Mouse (Mus musculus) embryonic stem cell, embryonic (primary cell): ENCODE data around the gene Gabrb1.

ENCODE experiments used
- CTCF ChIA-PET, 4 experiments: fragments of 300-600 bp in 2 of 4; fragments of 350-600 bp in 2 of 4; sonication (Branson Sonifier 250); formaldehyde crosslinking; loops; one replicate each; lab custom pipeline; 2022; ENCODE audit warnings: inconsistent platforms in 2 of 4; lab: Charles Lee
- POLR2A ChIA-PET, 4 experiments: fragments of 300-600 bp in 2 of 4; fragments of 350-600 bp in 2 of 4; sonication (Branson Sonifier 250); formaldehyde crosslinking; loops; one replicate each; lab custom pipeline; 2022; ENCODE audit warnings: antibody characterized with exemption in 4 of 4, inconsistent platforms in 1 of 4; lab: Charles Lee

Gene Gabrb1

DNA sequence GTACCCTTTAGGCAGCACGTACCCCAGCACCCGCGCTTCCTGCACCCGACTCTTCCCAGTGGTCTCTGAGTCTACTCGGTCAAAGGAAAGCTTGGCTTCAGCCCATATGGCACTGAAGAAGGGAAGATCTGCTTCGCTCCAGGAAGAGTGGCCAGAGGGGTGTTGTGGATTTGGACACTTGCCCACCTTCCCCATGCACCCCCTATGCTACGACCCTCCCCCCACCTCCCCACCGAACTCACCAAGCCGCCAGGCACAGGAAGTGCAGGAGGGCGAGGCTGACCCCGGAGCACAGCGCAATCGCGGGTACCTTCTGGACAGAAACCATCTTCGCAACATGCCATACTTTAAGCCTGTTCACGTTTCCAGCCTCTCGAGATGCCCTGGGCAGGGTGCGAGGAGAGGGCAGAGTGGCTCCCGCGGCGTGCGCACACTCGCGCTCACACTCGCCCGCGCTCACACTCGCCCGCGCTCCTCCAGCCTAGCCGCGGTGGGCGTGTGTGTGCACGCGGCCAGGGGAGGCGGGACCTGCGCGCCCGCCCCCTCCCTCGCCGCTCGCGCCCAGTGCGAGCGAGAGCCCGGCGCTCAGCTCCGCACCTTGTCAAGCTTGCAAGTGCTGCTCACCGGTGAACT, at the start of gene Gabrb1:
Gabrb1 (plus strand) TSS at position 632 of the 633 bp plus-strand sequence.
- CTCF ChIA-PET: no interaction called here
- POLR2A ChIA-PET: interaction anchor here in 1 of 4 experiments (0.6 kb wide), 1 partner anchor 488 kb away, joined by 3 read pairs; no protein-coding TSS in a partner anchor

DNA sequence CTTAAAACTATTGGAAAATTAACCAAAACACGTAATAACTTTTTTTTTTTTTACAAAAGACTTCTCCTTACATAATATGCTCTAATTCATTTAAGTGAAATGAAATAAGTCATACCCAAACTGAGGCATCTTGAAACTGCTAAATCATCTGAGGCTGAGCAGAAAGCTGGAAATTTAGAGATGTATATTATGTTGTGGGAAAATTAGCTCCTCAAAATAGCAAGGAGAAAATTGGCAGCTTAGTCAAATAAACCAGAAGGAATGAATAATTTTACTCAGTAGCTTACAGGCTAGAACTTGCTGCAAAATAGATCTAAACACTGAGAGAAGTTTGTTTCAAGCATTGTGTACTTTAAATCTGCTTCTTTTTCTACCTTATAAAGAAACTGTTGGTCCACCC, 49.2 kb upstream of the Gabrb1 start:
- POLR2A ChIA-PET: no interaction called here
- CTCF ChIA-PET: no interaction called here

GRCm38 (mm10) chr5:71614311-71614710, 43.6 kb upstream of the Gabrb1 start:
- POLR2A ChIA-PET: no interaction called here
- CTCF ChIA-PET: interaction anchor here in 1 of 4 experiments (0.8 kb wide), 1 partner anchor 587 kb away, joined by 3 read pairs; no protein-coding TSS in a partner anchor

DNA sequence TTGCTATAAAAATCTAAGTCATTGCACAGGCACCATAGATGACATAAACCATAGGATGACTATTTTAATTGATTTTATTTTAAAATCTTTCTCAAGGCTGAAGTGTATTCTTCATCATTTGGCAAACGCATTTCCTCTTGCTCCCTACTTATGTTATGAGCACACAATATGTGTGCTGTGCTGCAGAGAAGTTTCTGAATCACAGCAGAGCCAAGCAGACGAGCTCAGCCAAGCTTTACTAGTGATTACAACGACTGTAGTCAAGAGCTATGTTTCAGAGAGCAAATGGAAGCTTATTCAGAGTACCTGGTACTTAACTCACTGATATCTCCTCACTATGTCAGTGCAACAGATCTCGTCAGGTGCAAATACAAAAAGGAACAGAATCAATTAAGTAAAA, 41.2 kb upstream of the Gabrb1 start:
- POLR2A ChIA-PET: no interaction called here

GRCm38 (mm10) chr5:71627820-71628219, 30.1 kb upstream of the Gabrb1 start:
- POLR2A ChIA-PET: no interaction called here
- CTCF ChIA-PET: no interaction called here

More for the DNA sequence above, 41.2 kb upstream of the Gabrb1 start:
- CTCF ChIA-PET: no interaction called here

GRCm38 (mm10) chr5:71639804-71640203, 18.1 kb upstream of the Gabrb1 start:
- POLR2A ChIA-PET: interaction anchor here in 1 of 4 experiments (0.5 to 0.7 kb wide), 2 partner anchors 59 to 1835 kb away, joined by 3 read pairs; no protein-coding TSS in a partner anchor
- CTCF ChIA-PET: interaction anchor here in 1 of 4 experiments (0.5 kb wide), 1 partner anchor 84 kb away, joined by 5 read pairs; no protein-coding TSS in a partner anchor

DNA sequence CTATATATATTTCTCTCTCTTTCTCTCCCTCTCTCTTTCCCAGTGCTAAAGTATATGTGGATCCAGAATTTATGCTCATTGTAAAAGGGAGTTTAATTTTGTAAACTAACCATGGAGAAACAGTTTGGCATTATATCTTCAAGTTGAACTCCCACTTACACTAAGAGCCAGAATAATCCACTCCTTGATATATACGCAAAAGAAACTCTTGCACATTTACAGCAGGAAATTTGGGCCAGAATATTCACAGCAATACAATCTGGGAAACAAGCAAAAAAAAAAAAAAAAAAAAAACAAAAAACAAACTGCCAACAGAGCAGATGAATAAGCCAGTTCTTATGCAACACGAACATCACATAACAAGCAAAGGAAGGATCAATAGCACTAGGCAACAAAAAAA, 9.8 kb upstream of the Gabrb1 start:
- CTCF ChIA-PET: no interaction called here

GRCm38 (mm10) chr5:71654056-71654455, 3.9 kb upstream of the Gabrb1 start:
- CTCF ChIA-PET: no interaction called here
- POLR2A ChIA-PET: no interaction called here

More for the DNA sequence above, 9.8 kb upstream of the Gabrb1 start:
- POLR2A ChIA-PET: no interaction called here

DNA sequence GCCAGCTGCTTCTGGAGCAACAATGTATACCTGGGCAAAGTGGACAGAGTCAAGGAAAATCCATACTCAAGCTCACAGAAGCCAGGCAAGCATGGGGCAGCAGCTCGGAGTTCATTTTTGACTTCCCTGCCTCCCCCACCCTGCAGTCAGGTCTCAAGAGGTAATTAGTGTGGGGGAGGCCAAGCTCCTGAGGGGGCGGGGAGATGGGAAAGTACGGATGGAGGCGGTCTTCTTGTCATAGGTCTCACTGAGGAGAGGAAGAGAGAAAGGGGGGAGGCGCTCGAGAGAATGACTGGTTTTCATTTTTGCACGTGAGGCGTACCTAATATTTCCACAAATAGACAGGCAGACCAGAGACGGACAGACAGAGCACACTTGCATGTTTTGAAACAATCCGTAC, 1.1 kb upstream of the Gabrb1 start:
- CTCF ChIA-PET: no interaction called here

GRCm38 (mm10) chr5:71658115-71658497, 193 bp downstream of the Gabrb1 start, which contains the start of gene Gabra4:
Gabra4 (minus strand) TSS chr5:71658308.
- ChIA-PET POLR2A (no interaction called here), CTCF (no interaction called here)

More for the DNA sequence above, 1.1 kb upstream of the Gabrb1 start:
- POLR2A ChIA-PET: interaction anchor here in 1 of 4 experiments (0.6 kb wide), 1 partner anchor 488 kb away, joined by 3 read pairs; no protein-coding TSS in a partner anchor

- ChIA-PET CTCF (no interaction called here), POLR2A (no interaction called here)
Measured at GRCm38 (mm10) chr5:71665593-71665992, 7.7 kb downstream of the Gabrb1 start.

DNA sequence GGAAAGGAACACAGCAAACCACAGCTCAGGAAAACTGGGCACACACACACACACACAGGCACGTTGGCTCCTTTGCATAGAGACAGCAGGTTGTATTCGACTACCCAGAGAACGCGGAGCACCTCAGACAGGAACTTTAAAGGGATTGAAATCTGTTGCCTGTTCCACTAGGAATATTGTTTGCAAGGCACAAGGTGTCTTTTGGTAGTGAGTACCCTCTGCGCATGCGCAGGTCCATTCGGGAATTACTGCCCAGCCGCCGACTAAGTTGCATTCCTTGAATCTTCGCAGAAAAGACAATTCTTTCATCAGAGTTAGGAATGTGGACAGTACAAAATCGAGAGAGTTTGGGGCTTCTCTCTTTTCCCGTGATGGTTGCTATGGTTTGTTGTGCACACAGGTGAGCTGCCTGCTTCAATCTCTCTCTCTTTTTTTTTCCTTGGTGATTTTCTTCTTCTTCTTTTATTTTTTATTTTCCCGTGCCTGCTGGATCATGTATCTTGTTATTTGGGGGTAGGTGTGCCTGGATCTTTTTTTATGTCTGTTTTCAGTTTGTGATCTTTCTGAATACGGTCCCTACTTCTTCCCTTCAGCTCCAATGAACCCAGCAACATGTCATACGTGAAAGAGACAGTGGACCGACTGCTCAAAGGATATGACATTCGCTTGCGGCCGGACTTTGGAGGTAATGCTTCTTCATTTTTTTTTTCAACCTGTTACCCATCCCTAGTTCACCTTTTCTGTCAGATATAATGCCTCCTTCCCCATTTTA, 42.0 kb downstream of the Gabrb1 start:
- ChIA-PET POLR2A (interaction anchor here in 1 of 4 experiments (0.6 to 0.8 kb wide), 2 partner anchors 83 to 161 kb away, joined by 3 to 4 read pairs; no protein-coding TSS in a partner anchor), CTCF (interaction anchor here in 2 of 4 experiments (0.6 to 1.4 kb wide), 2 partner anchors 154 to 1075 kb away, joined by 4 to 10 read pairs; no protein-coding TSS in a partner anchor)

DNA sequence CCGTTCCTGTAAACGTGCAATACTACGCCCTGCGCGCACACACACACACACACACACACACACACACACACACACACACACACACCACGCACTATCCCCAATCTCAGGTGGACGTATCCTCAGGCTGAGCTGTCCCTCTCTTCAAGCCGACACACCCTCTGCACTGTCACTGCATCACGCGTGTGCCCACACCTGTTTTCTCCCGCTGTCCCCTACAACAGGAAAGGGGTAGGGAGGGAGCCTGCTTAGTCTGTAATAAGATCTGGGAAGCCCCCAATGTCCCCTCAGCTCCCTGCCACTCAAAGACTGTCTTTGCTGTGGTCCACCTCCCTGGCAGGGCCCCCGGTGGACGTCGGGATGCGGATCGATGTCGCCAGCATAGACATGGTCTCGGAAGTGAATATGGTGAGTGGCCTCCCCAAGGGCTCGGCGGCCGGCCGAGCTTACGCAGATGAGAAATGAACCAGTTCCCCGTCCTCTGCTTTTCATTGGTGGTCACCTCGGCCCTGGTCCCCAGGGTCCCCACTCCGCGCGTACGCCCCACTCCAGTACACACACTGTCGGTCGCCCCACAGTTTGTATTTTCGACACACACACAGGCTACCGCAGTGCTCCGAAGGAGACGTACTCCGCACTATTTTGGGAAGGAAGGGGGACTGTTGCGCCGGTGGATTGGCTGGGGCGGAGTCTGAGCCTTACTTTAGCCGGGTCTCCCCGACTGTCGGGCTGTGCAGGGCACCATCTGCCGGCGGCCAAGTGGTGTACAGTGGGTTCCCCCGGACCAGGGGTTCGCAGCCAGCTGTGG, 42.8 kb downstream of the Gabrb1 start:
- POLR2A ChIA-PET: interaction anchor here in 1 of 4 experiments (0.6 to 0.8 kb wide), 2 partner anchors 82 to 160 kb away, joined by 3 to 4 read pairs; no protein-coding TSS in a partner anchor
- CTCF ChIA-PET: interaction anchor here in 2 of 4 experiments (0.6 to 1.4 kb wide), 2 partner anchors 155 to 1074 kb away, joined by 4 to 10 read pairs; no protein-coding TSS in a partner anchor

DNA sequence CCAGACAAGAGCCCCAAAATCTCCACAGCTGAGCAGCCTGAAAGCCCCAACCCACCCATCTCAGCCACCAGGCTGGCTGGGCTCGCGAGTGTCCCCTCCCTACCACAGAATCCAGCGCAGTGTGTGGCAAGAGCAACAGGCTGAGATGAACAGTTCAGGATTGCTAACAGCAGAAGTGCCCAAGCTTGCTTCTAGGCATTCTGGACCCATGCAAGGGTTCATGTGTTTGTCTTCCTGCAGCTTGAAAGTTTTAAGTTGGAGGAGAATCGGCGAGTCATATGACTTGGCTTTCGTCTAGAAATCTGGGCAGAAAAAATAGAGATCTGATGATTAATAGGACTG, 43.3 kb downstream of the Gabrb1 start:
- POLR2A ChIA-PET: no interaction called here
- CTCF ChIA-PET: interaction anchor here in 1 of 4 experiments (1.4 kb wide), 1 partner anchor 155 kb away, joined by 4 read pairs; no protein-coding TSS in a partner anchor

GRCm38 (mm10) chr5:71732931-71733792, 75.2 kb downstream of the Gabrb1 start:
- ChIA-PET CTCF (no interaction called here), POLR2A (no interaction called here)

GRCm38 (mm10) chr5:71747411-71747810, 89.5 kb downstream of the Gabrb1 start:
- POLR2A ChIA-PET: no interaction called here
- CTCF ChIA-PET: no interaction called here

- ChIA-PET CTCF (no interaction called here), POLR2A (no interaction called here)
Measured at GRCm38 (mm10) chr5:71753966-71754365, 96.1 kb downstream of the Gabrb1 start.

- POLR2A ChIA-PET: no interaction called here
Measured at GRCm38 (mm10) chr5:71761105-71761504, 103.2 kb downstream of the Gabrb1 start.

More at GRCm38 (mm10) chr5:71761105-71761504, 103.2 kb downstream of the Gabrb1 start:
- CTCF ChIA-PET: no interaction called here
